Mouse (Mus musculus) splenic B cell, adult 2 months (primary cell): Measurements from ENCODE around the gene Mta1.

ENCODE experiments used
- DNase-seq: peaks from one replicate; pipeline ENCODE4 v3.0.0-alpha.2; 2011; ENCODE audit warnings: low read depth, low spot score
- H3K27me3 ChIP-seq: 2 replicates; pipeline ENCODE4 v1.6.1; 2012; ENCODE audit warnings: mild to moderate bottlenecking, low read length, moderate library complexity, mixed read lengths; ENCODE audit not compliant: control insufficient read depth, poor library complexity, insufficient read depth, severe bottlenecking
- H3K36me3 ChIP-seq: 2 replicates; pipeline ENCODE4 v1.6.1; 2012; ENCODE audit warnings: mild to moderate bottlenecking, low read length, moderate library complexity, mixed read lengths; ENCODE audit not compliant: control insufficient read depth, poor library complexity, insufficient read depth, severe bottlenecking

Gene Mta1

DNA sequence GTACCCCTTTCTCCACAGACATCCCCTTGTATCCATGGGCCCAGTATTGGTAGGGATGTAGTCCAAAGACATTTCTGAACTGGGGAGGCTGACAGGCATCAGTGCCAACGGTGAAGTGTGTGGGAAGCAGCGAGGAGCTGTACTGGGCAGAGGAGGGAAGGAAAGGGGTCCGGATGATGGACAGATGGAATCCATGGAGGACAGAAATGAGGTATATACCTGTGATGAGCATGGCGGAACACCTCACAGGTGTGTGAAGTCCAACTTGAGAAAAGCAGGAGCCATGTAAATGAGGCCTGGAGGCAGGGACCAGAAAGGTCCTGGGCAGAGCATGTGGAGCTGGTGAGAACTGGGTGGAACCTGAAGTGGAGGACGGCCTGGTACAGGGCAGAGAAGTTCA is 47.5 kb downstream of the Mta1 start:
- DNase-seq = no peak
- Histone ChIP-seq H3K27me3 (no peaks in the 10 kb centered on the region), H3K36me3 (no peaks in the 10 kb centered on the region)

DNA sequence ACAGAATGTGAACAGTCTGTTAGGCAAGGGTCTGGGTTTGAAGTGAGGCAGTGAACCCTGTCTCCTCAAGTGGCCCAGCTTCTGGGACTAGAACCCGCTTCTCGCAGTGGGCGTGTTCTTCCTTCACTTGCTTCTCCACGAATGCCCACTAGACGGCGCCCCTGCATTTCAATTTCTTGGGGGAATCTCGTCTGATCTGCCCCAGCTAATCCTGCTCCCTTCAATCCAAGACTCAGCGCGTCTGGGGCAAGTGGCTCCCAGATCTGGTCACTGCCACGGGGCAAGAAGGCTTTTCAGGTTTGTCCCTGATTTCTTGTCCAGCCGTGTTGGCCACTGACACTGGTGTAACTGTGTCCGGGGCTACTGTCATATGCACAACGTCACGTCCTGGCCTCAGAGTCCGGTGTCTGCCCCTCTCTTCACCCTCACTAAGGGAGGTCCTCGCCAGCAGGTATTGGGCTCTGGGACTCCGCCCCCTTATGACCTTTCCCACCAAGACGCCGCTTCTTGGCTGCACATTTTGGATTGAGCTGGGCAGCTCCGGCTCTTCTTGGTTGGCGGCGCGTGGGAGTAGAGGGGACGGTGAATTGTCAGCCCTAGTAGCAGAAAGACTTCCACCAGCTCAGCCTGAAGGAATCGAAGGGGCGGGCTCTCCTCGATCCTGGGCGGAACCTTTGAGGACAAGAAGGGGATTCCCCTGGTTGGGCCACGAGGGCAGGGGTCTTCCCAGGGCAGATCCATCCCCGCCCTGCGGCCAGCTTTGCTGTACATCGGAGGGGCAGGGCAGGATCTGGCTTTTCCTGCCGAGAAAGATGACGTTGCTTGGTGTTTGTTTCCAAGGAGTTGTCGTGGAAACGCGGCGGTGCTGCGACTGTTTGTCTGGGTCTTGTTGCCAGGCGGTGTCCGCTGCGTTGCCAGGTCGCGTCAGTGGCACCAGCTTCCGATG is 48.3 kb downstream of the Mta1 start, which contains the start of gene Crip1:
Gene Crip1, plus strand, starts transcription at position 205 of the 946 bp plus-strand sequence.
- H3K36me3 ChIP-seq = no peaks in the 10 kb centered on the region
- peak; percentile 90 for DNase-seq
- H3K27me3 ChIP-seq = no peaks in the 10 kb centered on the region

DNA sequence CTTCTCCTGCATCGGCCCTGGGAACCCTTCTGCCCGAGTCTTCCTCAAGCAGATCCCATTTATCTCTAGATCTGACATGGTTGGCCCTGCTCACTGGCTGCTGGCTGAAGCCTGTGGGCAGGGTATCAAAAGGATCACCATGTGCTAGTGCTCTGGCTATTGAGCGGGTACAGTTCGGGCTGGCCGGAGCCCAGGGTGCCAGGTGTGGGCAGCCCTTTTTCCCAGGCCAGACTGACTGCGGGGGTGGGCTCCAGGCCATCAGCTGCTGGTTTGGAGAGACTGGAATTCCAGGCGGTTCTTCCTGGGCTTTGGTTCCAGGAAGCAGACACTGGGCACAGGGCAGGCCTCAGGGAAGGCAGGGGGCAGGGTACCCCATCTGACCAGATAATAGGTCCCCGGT is 49.4 kb downstream of the Mta1 start:
- Histone ChIP-seq H3K27me3 (no peaks in the 10 kb centered on the region), H3K36me3 (no peaks in the 10 kb centered on the region)
- no peak for DNase-seq

DNA sequence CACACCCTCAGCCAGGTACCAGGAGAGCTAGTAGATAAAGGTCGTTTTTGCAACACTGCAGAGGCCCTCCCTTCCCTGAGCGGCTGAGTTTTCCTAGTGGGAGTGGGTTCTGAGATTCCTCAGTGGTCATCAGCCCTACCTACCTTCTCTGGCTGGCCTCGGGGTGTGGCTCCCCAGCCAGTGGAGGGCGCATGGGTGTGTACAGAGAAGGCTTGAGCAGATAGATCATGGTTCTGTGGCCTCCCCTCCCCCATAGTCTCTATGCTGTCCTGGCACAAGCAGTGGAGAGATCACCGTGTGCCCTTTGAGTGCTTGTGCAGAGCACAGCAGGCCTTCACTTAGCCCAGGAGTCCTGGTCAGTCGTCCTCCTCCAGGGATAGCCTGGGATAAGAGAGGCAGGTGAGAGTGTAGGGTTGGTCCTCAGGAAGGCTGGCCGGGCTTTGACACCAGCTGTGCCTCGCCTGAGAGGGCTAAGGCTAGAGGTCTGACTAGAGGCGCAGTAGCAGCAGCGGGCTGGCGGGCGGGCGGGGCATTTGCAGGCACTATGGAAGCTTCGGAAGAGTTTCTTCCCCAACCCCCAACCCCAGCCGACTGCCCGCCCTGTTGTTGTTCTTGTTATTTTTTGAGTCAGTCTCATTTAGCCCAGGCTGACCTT is 50.4 kb downstream of the Mta1 start:
- H3K36me3 ChIP-seq = no peaks in the 10 kb centered on the region
- peak; percentile 61 for DNase-seq

DNA sequence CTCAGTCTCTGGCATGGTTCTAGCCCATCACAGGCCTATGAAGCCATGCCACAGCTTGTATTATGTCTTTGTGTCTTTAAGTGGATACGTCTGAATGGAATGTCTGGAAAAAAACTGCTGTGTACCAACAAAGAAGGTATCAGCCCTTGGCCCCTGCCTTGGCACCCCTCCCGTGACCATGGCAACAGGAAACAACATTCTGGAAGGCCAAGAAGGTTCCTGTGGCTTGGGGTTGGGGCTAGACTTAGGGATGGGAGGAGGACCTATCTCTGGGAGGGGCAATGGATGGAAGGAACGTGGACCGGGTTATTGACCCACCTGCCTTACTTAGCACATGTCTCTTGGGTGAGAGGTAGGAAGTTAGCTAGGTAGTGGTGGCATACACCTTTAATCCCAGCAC is 51.3 kb downstream of the Mta1 start:
- no peak for DNase-seq
- H3K36me3 ChIP-seq = peaks cover 2% of the 10 kb centered on the region; the same call in 1 of the 2 replicates
- no peaks in the 10 kb centered on the region for H3K27me3 ChIP-seq

More for the DNA sequence above, 50.4 kb downstream of the Mta1 start:
- H3K27me3 ChIP-seq = no peaks in the 10 kb centered on the region

GRCm38 (mm10) chr12:113149896-113150295 is 51.8 kb downstream of the Mta1 start:
- Histone ChIP-seq H3K27me3 (no peaks in the 10 kb centered on the region), H3K36me3 (peaks cover 2% of the 10 kb centered on the region; the same call in 1 of the 2 replicates)
- peak; percentile 60 for DNase-seq

GRCm38 (mm10) chr12:113150591-113150990 is 52.5 kb downstream of the Mta1 start:
- H3K36me3 ChIP-seq = peaks cover 2% of the 10 kb centered on the region; the same call in 1 of the 2 replicates
- no peak for DNase-seq
- H3K27me3 ChIP-seq = no peaks in the 10 kb centered on the region

GRCm38 (mm10) chr12:113151046-113151445 is 53.0 kb downstream of the Mta1 start:
- H3K27me3 ChIP-seq = no peaks in the 10 kb centered on the region
- DNase-seq = no peak
- H3K36me3 ChIP-seq = peaks cover 2% of the 10 kb centered on the region; the same call in 1 of the 2 replicates

- H3K36me3 ChIP-seq = peaks cover 2% of the 10 kb centered on the region; the same call in 1 of the 2 replicates
- H3K27me3 ChIP-seq = no peaks in the 10 kb centered on the region
- peak; percentile 64 for DNase-seq
Observed at GRCm38 (mm10) chr12:113151661-113152271, 53.7 kb downstream of the Mta1 start.

GRCm38 (mm10) chr12:113152272-113152661 is 54.2 kb downstream of the Mta1 start:
- peaks cover 2% of the 10 kb centered on the region; the same call in 1 of the 2 replicates for H3K36me3 ChIP-seq
- no peak for DNase-seq
- no peaks in the 10 kb centered on the region for H3K27me3 ChIP-seq

DNA sequence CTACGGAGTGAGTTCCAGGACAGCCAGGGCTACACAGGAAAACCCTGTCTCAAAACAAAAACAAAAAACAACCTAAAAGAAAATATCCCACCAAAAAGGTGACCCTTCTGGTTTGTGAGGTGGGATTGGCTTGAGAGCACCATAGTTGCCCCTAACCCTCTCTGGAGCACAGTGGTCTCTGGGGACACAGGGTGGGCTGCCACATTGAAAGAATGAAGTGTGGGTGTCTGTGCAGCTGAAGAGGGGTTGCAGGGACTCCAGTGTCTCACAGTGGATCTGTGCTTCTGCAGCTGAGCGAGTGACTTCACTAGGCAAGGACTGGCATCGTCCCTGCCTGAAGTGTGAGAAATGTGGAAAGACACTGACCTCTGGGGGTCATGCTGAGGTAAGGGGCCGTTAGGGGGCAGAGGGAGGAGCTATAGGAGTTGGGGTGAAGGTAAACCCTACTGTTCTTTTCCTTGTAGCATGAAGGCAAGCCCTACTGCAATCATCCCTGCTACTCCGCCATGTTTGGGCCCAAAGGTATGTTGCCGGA is 55.0 kb downstream of the Mta1 start:
- no peak for DNase-seq

DNA sequence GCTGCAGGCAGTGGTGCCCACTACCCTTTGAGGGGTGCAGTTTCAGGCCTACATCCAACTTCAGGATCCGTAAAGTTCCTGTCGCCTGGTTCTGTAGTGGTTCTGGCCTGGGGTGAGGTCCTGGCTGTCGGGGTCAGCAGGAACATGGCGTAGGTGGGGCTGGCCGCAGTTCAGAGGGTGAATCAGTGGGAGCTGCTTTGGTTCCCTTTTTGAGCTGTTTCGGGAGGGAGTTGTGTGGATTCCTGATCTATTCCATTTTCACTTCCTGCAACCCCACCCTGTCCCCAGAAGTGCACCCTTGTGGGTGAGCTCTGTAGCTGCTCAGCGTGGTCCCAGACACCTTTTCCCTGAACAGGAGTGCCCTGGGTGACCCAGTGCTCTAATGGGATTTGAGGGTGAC is 55.9 kb downstream of the Mta1 start:
- Histone ChIP-seq H3K27me3 (no peaks in the 10 kb centered on the region), H3K36me3 (peaks cover 2% of the 10 kb centered on the region; the same call in 1 of the 2 replicates)
- no peak for DNase-seq

More for the DNA sequence above, 55.0 kb downstream of the Mta1 start:
- H3K36me3 ChIP-seq = peaks cover 2% of the 10 kb centered on the region; the same call in 1 of the 2 replicates
- H3K27me3 ChIP-seq = no peaks in the 10 kb centered on the region

- Histone ChIP-seq H3K27me3 (no peaks in the 10 kb centered on the region), H3K36me3 (peaks cover 2% of the 10 kb centered on the region; the same call in 1 of the 2 replicates)
- DNase-seq = no peak
Observed at GRCm38 (mm10) chr12:113154747-113155075, 56.6 kb downstream of the Mta1 start.

DNA sequence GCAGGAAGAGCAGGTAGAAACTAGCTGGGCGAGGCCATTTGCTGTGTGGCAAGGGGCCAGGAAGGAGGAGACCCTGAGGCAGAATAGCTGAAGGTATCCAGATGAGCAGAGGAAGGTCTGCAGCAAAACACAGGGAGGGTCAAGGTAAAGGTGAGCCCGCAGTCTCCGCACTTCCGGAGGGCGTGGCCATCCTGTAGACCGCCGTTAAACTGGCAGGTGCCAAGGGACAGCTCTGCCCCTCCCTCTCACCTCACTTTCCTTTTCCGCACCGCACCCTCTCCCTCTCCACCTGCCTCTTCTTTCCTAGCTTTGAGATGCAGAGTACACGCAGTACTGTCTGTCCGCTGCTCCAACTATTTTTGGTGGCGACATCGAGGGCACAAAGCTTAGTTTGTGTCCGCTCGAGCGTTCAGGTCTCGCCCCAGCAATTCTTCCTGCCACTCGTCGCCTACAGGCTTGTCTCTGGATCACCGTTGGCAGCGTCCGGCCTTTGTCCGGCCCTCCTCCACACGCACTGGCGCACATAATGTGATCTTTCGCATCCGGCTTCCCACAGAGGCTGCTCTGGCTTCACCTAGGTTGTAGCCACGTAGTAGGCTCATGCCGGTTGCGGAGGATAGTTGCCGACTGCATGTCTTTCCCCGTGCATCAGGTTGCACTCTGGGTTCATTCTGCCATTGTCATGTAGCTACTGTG is 57.1 kb downstream of the Mta1 start:
- Histone ChIP-seq H3K27me3 (no peaks in the 10 kb centered on the region), H3K36me3 (peaks cover 2% of the 10 kb centered on the region; the same call in 1 of the 2 replicates)
- DNase-seq = peak; percentile 62
